Mouse (Mus musculus): ENCODE data around the gene Wscd2. TPM values are rescaled to one million over a fixed set of nuclear protein-coding genes. Genes with fewer than 3 reads are reported as not detected.
"Not testable (repeated sequence)": the region's sequence is repeated elsewhere in the genome, so short reads cannot be mapped to it uniquely, and the experiment has no call there.

The Wscd2 gene
- total and polyA plus RNA-seq, 2 experiments from 2014 or later: 10.2 to 25.1 TPM

DNA sequence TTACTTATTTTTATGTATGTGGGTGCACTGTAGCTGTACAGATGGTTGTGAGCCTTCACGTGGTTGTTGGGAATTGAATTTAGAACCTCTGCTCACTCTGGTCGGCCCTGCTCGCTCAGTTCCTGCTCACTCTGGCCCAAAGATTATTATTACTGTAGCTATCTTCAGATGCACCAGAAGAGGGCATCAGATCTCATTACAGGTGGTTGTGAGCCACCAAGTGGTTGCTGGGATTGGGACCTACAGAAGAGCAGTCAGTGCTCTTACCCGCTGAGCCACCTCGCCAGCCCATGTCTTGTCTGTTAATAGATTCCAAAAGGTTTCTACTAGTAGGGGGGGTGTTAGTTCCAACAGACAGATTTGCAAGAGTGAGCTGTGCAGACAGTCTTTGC is 96.3 kb downstream of the Wscd2 start:
- not testable (repeated sequence) for H3K36me3 ChIP-seq (ENCODE audit: insufficient read depth); H3K9ac ChIP-seq; DNase-seq; H3K4me3 ChIP-seq (ENCODE audit: low read depth, low read length); H3K9me3 ChIP-seq (ENCODE audit: low read length); H3K27ac ChIP-seq (ENCODE audit: low read depth, low read length); H3K27me3 ChIP-seq (ENCODE audit: insufficient read depth, low read length); H3K4me2 ChIP-seq (ENCODE audit: low read depth); H3K4me1 ChIP-seq (ENCODE audit: insufficient read depth); ATAC-seq
- peak; percentile 48 for TF ChIP-seq CTCF (IDR thresholded peaks at IDR 0.05; ENCODE audit: low read depth)
- WGBS: 43% methylated on average over 5 of the region's 5 CpGs

DNA sequence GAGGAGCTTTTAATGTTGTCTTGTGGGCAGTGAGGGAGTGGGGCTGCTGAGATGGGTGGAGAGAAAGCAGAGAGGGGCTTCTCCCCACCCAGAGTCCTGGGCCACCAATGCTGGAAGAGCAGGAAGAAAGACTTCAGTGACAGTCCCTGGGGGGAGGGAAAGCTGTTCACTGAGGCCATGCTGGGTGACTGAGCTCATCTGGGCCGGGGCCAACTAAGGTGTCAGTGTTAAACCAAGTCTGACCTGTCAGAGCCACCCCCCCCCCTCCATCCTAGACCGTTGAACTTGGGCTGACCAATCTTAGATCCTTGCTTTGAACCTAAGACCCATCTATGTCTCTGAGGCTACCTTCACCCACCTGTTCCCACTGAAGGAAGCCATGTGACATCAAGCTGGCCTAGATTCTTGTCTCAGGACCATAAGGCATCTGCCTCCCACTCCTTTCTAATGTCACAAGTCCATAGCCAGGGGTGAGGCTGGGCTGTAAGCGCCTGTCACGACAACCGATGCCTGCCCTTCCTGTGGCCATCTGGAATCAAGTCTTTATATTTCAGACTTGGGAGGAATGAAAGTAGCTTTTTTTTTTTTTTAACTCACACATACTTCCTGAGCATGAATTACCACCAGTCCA is 100.0 kb downstream of the Wscd2 start:
- 79% methylated on average over 5 of the region's 5 CpGs for WGBS
- H3K4me1 ChIP-seq (ENCODE audit: insufficient read depth): peaks cover 24% of the 10 kb centered on the region
- DNase-seq: no peak
- no peak for ATAC-seq
- no peaks in the 10 kb centered on the region for H3K9me3 ChIP-seq (ENCODE audit: low read length)
- H3K27ac ChIP-seq (ENCODE audit: low read depth, low read length): no peak overlapping the region
- H3K27me3 ChIP-seq (ENCODE audit: insufficient read depth, low read length): no peaks in the 10 kb centered on the region
- no peak overlapping the region for H3K4me3 ChIP-seq (ENCODE audit: low read depth, low read length)
- no peak overlapping the region for H3K4me2 ChIP-seq (ENCODE audit: low read depth)
- TF ChIP-seq CTCF (IDR thresholded peaks at IDR 0.05; ENCODE audit: low read depth): no peak
- H3K9ac ChIP-seq: no peak overlapping the region
- no peaks in the 10 kb centered on the region for H3K36me3 ChIP-seq (ENCODE audit: insufficient read depth)

DNA sequence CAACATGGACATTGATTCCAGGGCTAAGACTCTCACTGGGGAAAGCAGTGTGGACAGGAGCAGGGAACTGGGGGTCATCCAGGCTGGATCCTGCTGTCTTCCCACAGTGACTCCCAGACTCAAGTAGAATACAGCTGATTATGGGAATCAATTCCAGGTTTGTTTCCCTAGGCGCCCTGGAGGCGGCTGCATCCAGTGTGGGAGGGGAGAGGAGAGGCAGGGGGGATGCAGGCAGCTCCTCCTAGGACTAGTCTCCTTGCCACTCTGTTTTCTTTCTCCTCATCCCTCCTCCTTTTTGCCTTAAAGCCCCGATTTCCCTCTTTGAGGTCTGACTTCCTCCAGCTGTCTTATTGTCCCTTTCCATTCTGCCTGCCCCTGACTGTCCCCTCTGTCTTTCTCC is 101.0 kb downstream of the Wscd2 start:
- Histone ChIP-seq H3K27me3 (ENCODE audit: insufficient read depth, low read length) (no peaks in the 10 kb centered on the region), H3K9ac (peak overlapping the region; percentile 18; the same call in 1 of the 2 replicates), H3K4me1 (ENCODE audit: insufficient read depth) (peaks cover 24% of the 10 kb centered on the region), H3K4me3 (ENCODE audit: low read depth, low read length) (no peak overlapping the region), H3K27ac (ENCODE audit: low read depth, low read length) (peak overlapping the region; percentile 91), H3K36me3 (ENCODE audit: insufficient read depth) (no peaks in the 10 kb centered on the region), H3K9me3 (ENCODE audit: low read length) (no peaks in the 10 kb centered on the region), H3K4me2 (ENCODE audit: low read depth) (no peak overlapping the region)
- no peak for TF ChIP-seq CTCF (IDR thresholded peaks at IDR 0.05; ENCODE audit: low read depth)
- DNase-seq (no peak), ATAC-seq (peak; percentile 18)
- 11% methylated on average over 3 of the region's 3 CpGs for WGBS

DNA sequence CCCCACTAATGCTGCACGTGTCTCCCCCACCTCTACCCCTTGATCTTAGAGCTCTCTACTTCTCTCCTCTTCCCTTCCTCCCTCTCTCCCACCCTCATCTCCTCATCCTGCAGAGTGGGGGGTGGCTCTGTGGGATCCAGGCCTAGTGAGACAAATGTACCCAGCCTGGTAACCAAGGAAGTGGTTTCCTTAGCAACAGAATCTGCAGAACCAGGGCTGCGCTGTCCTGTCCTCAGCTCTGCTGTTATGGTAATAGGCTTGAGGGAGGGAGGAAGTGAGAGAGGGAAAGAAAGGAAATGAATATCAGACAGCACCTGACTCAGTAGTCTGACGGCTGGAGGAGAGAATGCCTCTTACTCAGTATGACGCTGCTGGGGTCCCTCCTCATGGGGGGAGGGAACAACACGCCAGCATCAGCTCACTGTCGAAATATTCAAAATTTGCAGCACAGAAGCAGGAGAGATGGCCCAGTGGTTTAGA is 101.7 kb downstream of the Wscd2 start:
- Histone ChIP-seq H3K27me3 (ENCODE audit: insufficient read depth, low read length) (no peaks in the 10 kb centered on the region), H3K9me3 (ENCODE audit: low read length) (no peaks in the 10 kb centered on the region), H3K4me3 (ENCODE audit: low read depth, low read length) (no peak overlapping the region), H3K36me3 (ENCODE audit: insufficient read depth) (no peaks in the 10 kb centered on the region), H3K9ac (0 out of 2 replicates have a peak overlapping the region, but pooled peaks have one; percentile 18), H3K27ac (ENCODE audit: low read depth, low read length) (peak overlapping the region; percentile 91), H3K4me1 (ENCODE audit: insufficient read depth) (peaks cover 24% of the 10 kb centered on the region), H3K4me2 (ENCODE audit: low read depth) (no peak overlapping the region)
- peak; percentile 92 for DNase-seq
- ATAC-seq: peak; percentile 96
- TF ChIP-seq CTCF (IDR thresholded peaks at IDR 0.05; ENCODE audit: low read depth): no peak
- 1% methylated on average over 6 of the region's 6 CpGs for WGBS

DNA sequence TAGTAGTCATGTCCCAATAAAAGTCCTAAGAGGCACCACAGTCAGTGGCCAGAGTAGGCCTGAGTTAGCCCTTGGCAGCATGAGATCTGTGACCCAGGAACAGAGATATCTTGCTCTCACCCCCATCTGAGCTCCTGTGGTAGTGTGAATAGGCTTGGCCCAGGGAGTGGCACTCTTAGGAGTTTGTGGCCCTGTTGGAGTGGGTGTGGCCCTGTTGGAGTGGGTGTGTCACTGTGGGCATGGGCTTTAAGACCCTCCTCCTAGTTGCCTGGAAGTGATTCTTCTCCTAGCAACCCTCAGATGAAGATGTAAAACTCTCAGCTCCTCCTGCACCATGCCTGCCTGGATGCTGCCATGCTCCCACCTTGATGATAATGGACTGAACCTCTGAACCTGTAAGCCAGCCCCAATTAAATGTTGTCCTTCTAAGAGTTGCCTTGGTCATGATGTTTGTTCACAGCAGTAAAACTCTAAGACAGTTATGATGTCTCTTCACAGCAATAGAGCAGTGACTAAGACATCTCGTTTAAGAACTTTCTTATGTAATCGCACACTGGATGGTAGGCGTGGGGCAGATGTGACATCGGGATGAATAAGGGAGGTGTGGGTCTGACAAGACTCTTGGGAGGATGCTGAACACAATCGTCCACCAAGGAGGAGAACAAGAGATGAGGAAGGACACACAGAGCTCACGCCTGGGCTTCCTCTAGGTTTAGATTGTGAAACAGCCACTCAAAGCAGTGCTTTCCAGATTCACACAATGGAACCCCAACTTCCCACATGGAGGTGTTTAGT is 104.0 kb downstream of the Wscd2 start:
- WGBS: 89% methylated on average over 6 of the region's 6 CpGs
- no peak overlapping the region for H3K4me2 ChIP-seq (ENCODE audit: low read depth)

DNA sequence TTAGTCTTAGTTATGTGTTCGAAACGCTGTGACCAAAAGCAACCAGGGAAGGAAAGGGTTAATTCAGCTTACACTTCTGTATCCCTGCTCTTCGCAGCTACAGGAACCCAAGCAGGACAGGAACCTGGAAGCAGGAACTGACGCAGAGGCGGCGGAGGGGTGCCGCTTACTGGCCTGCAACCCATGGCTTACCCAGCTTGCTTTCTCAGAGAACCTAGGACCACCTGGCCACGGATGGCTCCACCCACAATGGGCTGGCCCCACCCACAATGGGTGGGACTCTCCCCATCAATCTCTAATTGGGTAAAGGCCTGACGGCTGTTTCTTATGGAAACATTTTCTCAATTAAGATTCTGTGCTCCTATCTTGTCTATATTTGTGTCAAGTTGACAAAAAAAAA is 106.1 kb downstream of the Wscd2 start:
- H3K4me3 ChIP-seq (ENCODE audit: low read depth, low read length): no peak overlapping the region
- ATAC-seq: no peak
- H3K27me3 ChIP-seq (ENCODE audit: insufficient read depth, low read length): no peaks in the 10 kb centered on the region
- H3K9ac ChIP-seq: no peak overlapping the region
- WGBS: 80% methylated on average over 9 of the region's 9 CpGs
- no peaks in the 10 kb centered on the region for H3K9me3 ChIP-seq (ENCODE audit: low read length)
- DNase-seq: no peak
- H3K36me3 ChIP-seq (ENCODE audit: insufficient read depth): no peaks in the 10 kb centered on the region
- no peak for TF ChIP-seq CTCF (IDR thresholded peaks at IDR 0.05; ENCODE audit: low read depth)
- H3K27ac ChIP-seq (ENCODE audit: low read depth, low read length): no peak overlapping the region
- no peak overlapping the region for H3K4me2 ChIP-seq (ENCODE audit: low read depth)
- peaks cover 20% of the 10 kb centered on the region for H3K4me1 ChIP-seq (ENCODE audit: insufficient read depth)

More for the DNA sequence above, 104.0 kb downstream of the Wscd2 start:
- Histone ChIP-seq H3K9ac (no peak overlapping the region), H3K4me1 (ENCODE audit: insufficient read depth) (peaks cover 24% of the 10 kb centered on the region), H3K36me3 (ENCODE audit: insufficient read depth) (no peaks in the 10 kb centered on the region), H3K4me3 (ENCODE audit: low read depth, low read length) (no peak overlapping the region), H3K9me3 (ENCODE audit: low read length) (no peaks in the 10 kb centered on the region), H3K27me3 (ENCODE audit: insufficient read depth, low read length) (no peaks in the 10 kb centered on the region), H3K27ac (ENCODE audit: low read depth, low read length) (no peak overlapping the region)
- ATAC-seq: no peak
- no peak for TF ChIP-seq CTCF (IDR thresholded peaks at IDR 0.05; ENCODE audit: low read depth)
- DNase-seq: no peak

DNA sequence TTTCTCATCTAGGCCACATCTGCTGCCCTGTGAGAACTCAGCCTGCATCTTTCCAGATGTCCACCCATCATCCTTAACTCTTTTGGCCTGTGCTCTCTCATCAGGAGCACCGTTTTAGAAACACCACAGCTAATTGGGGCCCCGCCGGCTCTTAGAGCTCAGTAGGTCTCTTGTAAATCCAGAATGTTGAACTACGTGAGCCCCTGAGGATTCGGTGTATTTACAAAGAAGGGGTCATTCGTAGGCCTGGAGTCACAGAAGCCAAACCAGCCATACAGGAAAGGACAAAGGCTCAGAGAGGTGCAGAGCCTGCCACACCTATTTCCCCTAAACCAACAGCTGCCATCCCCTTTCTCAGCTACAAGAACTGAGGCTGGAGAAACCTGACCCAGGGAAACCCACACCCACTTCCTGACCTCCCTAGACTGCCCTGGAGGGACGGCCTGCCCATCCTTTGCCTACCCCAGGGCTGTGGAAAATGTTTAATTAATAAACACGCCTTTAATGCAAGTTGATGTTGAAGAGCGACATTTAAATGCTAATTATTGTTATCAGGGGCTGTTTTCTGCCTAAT is 106.7 kb downstream of the Wscd2 start:
- no peak for TF ChIP-seq CTCF (IDR thresholded peaks at IDR 0.05; ENCODE audit: low read depth)
- Histone ChIP-seq H3K4me1 (ENCODE audit: insufficient read depth) (peaks cover 15% of the 10 kb centered on the region; the same call in 1 of the 2 replicates), H3K36me3 (ENCODE audit: insufficient read depth) (no peaks in the 10 kb centered on the region), H3K9ac (no peak overlapping the region), H3K4me2 (ENCODE audit: low read depth) (no peak overlapping the region), H3K4me3 (ENCODE audit: low read depth, low read length) (no peak overlapping the region), H3K27ac (ENCODE audit: low read depth, low read length) (no peak overlapping the region), H3K27me3 (ENCODE audit: insufficient read depth, low read length) (no peaks in the 10 kb centered on the region), H3K9me3 (ENCODE audit: low read length) (no peaks in the 10 kb centered on the region)
- 60% methylated on average over 9 of the region's 9 CpGs for WGBS
- no peak for DNase-seq
- no peak for ATAC-seq

All from forebrain, postnatal 0 days (tissue).